Comparison of ENCODE assay signal across 8 mouse cellular contexts in the genomic region with DNA sequence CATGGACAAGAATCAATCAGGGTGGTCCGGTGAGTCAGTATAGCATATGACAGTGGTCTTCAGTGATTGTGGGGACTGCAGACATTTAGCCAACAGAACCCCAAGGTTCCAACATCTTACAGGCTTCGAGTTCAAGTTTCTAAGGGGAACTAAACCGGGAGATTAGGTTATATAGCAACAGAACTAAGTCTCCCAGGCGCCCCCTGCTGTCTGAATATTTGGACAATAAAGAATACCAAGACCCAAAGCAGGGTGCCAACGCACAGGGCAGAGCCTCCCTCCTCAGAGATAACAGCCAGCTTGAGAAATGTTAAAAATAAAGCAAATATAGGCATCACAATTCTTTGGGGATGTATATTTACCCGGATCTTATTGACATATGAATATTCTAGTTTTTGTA. TPM values are rescaled to one million over a fixed set of nuclear protein-coding genes. Genes with fewer than 3 reads are reported as not detected.
DNase-seq lines count a peak whose midpoint lies in the region; ATAC-seq lines count a peak whose summit lies in the region.

No protein-coding gene starts in this region.

- peak; percentile 34 to 45 for DNase-seq in urinary bladder, adult 18-20 months (ENCODE audit: low spot score in 2 of 2)
- DNase-seq in urinary bladder, adult 2 months (ENCODE audit: low spot score), result no peak
- DNase-seq in adrenal gland, postnatal 4 days (ENCODE audit: low spot score in 2 of 2), result peak; percentile 31 to 46
- peak; percentile 0 for DNase-seq in fat pad, adult 2 months (ENCODE audit: extremely low read depth, low read depth, low spot score)
- DNase-seq in kidney, postnatal 36 days, result peak; percentile 81 to 90
- DNase-seq in lung, adult 18-20 months, result peak; percentile 34 to 56
- peak; percentile 52 to 75 for DNase-seq in right cerebral cortex, postnatal 10 days (ENCODE audit: low spot score in 2 of 2)

- no peak for ATAC-seq in erythroblast, adult 5-6 weeks (replicated peaks; ENCODE audit: low FRiP score, poor library complexity, severe bottlenecking)

RNA-seq across cellular contexts. Expression of gene Epsti1, which starts 24.0 kb away (rescaled TPM):
- polyA plus RNA-seq in urinary bladder, adult 2 months (2012; rRNA removed), result 4.6 and 5.6 TPM in 2 replicates
- total RNA-seq in adrenal gland, postnatal 4 days (2021), result 1 to 10 TPM; 2.0 to 2.9 TPM
- total RNA-seq in erythroblast, adult 5-6 weeks (2015; ENCODE audit: low replicate concordance), result 13.8 and 24.6 TPM in 2 replicates
- total RNA-seq in erythroblast, adult 5-6 weeks (2017; ENCODE audit: low replicate concordance), result 10.0 and 17.1 TPM in 2 replicates

RNA-seq across cellular contexts. Expression of gene Dnajc15, which starts 53.1 kb away (rescaled TPM):
- 18.8 and 23.3 TPM in 2 replicates for polyA plus RNA-seq in urinary bladder, adult 2 months (2012; rRNA removed)
- total RNA-seq in adrenal gland, postnatal 4 days (2021), result 100 to 1,000 TPM; 337 to 380 TPM
- 2.7 TPM in 2 replicates for total RNA-seq in erythroblast, adult 5-6 weeks (2015; ENCODE audit: low replicate concordance)
- total RNA-seq in erythroblast, adult 5-6 weeks (2017; ENCODE audit: low replicate concordance), result 6.0 and 21.0 TPM in 2 replicates

Comparison
In these comparisons a context has a peak if more than half of its experiments do, and no peak if none do; other contexts are left out.
1. RNA of gene Dnajc15, which starts 53.1 kb away (total RNA-seq): 337 to 380 TPM in adrenal gland, postnatal 4 days; 2.7 to 21.0 TPM in erythroblast, adult 5-6 weeks; every median in the first group is over 10 times any median in the second.